Mouse (Mus musculus) MEL (cell line): Measurements from ENCODE around the gene Fam69a.

Experiments used
- CTCF ChIP-seq, 3 experiments: IDR thresholded peaks in 2 of 3; conservative IDR thresholded peaks in 1 of 3; 2 replicates each; pipeline ENCODE4 v1.5.1; 2011 to 2012; ENCODE audit warnings: low read length in 3 of 3, low read depth in 2 of 3, mild to moderate bottlenecking in 2 of 3, improper control_type of control experiment in 1 of 3, inconsistent platforms in 1 of 3, mixed read lengths in 1 of 3, moderate library complexity in 1 of 3; ENCODE audit not compliant: control insufficient read depth in 1 of 3, insufficient read depth in 1 of 3, poor library complexity in 1 of 3, severe bottlenecking in 1 of 3
- POLR2A ChIP-seq, 2 experiments: IDR thresholded peaks; 2 replicates each; pipeline ENCODE4 v1.6.1; 2011 to 2012; ENCODE audit warnings: low read length in 2 of 2, mild to moderate bottlenecking in 2 of 2, control low read depth in 1 of 2, improper control_type of control experiment in 1 of 2, low read depth in 1 of 2, moderate library complexity in 1 of 2; ENCODE audit not compliant: control insufficient read depth in 1 of 2, insufficient read depth in 1 of 2, poor library complexity in 1 of 2
- ZC3H11A ChIP-seq: IDR thresholded peaks from 2 replicates; pipeline ENCODE4 v1.6.1; 2012; ENCODE audit warnings: low read depth, mild to moderate bottlenecking, inconsistent platforms, low read length, improper control_type of control experiment

- no peak for TF ChIP-seq CTCF (IDR thresholded peaks at IDR 0.05 in 2 of 3, conservative IDR thresholded peaks at IDR 0.05 in 1 of 3; ENCODE audit: control insufficient read depth in 1 of 3, insufficient read depth in 1 of 3, low read depth in 2 of 3, low read length in 3 of 3, poor library complexity in 1 of 3, severe bottlenecking in 1 of 3)
- no peak for TF ChIP-seq ZC3H11A
- TF ChIP-seq POLR2A (IDR thresholded peaks at IDR 0.05; ENCODE audit: control insufficient read depth in 1 of 2, insufficient read depth in 1 of 2, low read depth in 1 of 2, low read length in 2 of 2, poor library complexity in 1 of 2): no peak; a peak in 1 of 4 replicates
Observed at GRCm38 (mm10) chr5:107901014-107901615, 85.8 kb downstream of the Fam69a start.
